Mouse (Mus musculus) forebrain, embryonic 16.5 days (tissue): ENCODE measurements around the gene Pcna. TPM values are rescaled to one million over a fixed set of nuclear protein-coding genes. Genes with fewer than 3 reads are reported as not detected.

ENCODE experiments used
- ATAC-seq: fragments of 200-750 bp; cut with Nextera tagmentation; 2 replicates; pipeline ENCODE4 v1.8.0; 2017; ENCODE audit warnings: mild to moderate bottlenecking, moderate library complexity
- H3K27ac ChIP-seq: fragments of 300-500 bp; sonication (generic); 2 replicates; pipeline ENCODE4 v1.5.1; 2014; ENCODE audit warnings: low read length, control low read depth
- H3K27me3 ChIP-seq: fragments of 300-500 bp; sonication (generic); replicated peaks from 2 replicates; pipeline ENCODE4 v1.6.1; 2014; ENCODE audit warnings: low read length; ENCODE audit not compliant: control insufficient read depth, insufficient read depth
- H3K36me3 ChIP-seq: fragments of 300-500 bp; sonication (generic); 2 replicates; pipeline ENCODE4 v1.6.1; 2014; ENCODE audit not compliant: control insufficient read depth, insufficient read depth
- H3K4me1 ChIP-seq: fragments of 300-500 bp; sonication (generic); replicated peaks from 2 replicates; pipeline ENCODE4 v1.6.1; 2014; ENCODE audit warnings: low read length; ENCODE audit not compliant: control insufficient read depth, insufficient read depth
- H3K4me2 ChIP-seq: fragments of 300-500 bp; sonication (generic); 2 replicates; pipeline ENCODE4 v1.6.1; 2014; ENCODE audit warnings: mild to moderate bottlenecking, low read length, control low read depth
- H3K4me3 ChIP-seq: fragments of 300-500 bp; sonication (generic); replicated peaks from 2 replicates; pipeline ENCODE4 v1.5.1; 2014; ENCODE audit warnings: mild to moderate bottlenecking, low read length, control low read depth
- H3K9ac ChIP-seq: fragments of 300-500 bp; sonication (generic); replicated peaks from 2 replicates; pipeline ENCODE4 v1.6.1; 2014; ENCODE audit warnings: low read depth, low read length, control low read depth
- H3K9me3 ChIP-seq: fragments of 300-500 bp; sonication (generic); 2 replicates; pipeline ENCODE4 v1.6.1; 2016; ENCODE audit warnings: low read length; ENCODE audit not compliant: control insufficient read depth
- whole genome bisulfite sequencing: fragments of 180-500 bp; shearing (Covaris S2); extraction: QIAGEN DNeasy Blood & Tissue Kit; methylation state at CpG from one replicate; pipeline ENCODE4 v1.1.7; 2014; 5-methylcytosine and 5-hydroxymethylcytosine counted together
- polyA plus RNA-seq: library from polyadenylated mRNA; unstranded; fragments of >200 nt; fragmentation: Nextera tagmentation; extraction: Ambion mirVana; gene quantifications from 2 replicates; pipeline ENCODE4 v1.2.1, GENCODE M21; 2015

The Pcna gene
- polyA plus RNA-seq, 1 experiment from 2014 or later, result 164 TPM

DNA sequence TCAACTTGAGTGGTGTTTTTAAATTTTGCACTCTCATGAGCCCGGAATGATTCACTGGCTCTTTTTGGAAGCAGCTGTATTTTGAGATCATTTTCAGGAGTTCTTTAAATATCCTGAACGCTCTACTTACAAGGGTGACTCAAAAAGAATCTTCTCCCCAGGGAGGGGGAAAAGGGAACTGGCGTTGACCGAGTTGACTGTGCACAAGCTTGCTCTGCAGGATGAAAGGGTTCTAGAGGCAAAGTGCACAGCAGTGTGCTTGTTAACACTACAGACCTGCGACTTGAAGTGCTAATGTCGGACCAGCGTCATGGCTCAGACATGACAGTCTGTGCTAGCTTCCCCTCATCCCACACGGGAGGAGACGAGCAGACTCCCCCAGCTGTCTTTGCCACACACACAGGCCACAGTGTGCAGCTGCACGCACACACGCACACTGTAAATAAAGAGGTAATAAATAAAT is 31.5 kb downstream of the Pcna start:
- Histone ChIP-seq H3K36me3 (no peaks in the 10 kb centered on the region), H3K27me3 (no peaks in the 10 kb centered on the region), H3K4me3 (no peak overlapping the region), H3K9ac (no peak overlapping the region), H3K27ac (no peak overlapping the region), H3K4me1 (no peaks in the 10 kb centered on the region), H3K9me3 (no peaks in the 10 kb centered on the region), H3K4me2 (no peak overlapping the region)
- 73% methylated on average over 11 of the region's 11 CpGs for WGBS
- ATAC-seq, result no peak

DNA sequence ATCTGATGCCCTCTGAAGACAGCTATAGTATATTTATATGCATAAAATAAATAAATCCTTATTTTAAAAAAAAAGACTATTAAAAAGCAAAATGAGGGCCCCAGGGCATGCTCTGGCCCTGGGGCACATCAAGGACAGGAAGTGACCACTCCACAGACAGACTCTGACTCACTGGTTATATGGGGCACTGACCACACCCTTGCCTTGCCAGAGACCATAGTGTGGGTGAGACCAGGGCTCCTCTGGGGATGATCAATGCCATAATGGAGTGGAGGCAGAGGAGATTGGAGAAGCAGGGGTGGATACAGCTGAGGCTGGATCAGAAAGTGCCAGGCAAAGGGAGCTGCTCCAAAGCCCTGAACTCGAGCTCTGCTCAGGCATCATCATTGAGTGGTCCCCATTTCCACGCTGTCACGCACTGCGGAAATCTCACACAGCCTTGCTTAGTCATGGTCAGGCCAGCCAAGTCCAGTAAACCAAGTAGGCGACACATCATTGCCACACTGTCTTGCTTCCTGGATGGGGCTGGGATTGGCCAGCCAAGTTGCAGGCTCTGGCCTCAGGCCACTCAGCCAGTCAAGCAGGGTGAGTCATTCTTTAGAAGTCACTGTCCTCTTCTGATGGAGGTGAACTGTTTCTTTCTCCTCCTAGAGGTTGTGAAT is 41.0 kb downstream of the Pcna start:
- Histone ChIP-seq H3K27ac (no peak overlapping the region), H3K4me3 (no peak overlapping the region), H3K4me2 (no peak overlapping the region), H3K27me3 (no peaks in the 10 kb centered on the region), H3K9me3 (no peaks in the 10 kb centered on the region), H3K36me3 (no peaks in the 10 kb centered on the region), H3K4me1 (no peaks in the 10 kb centered on the region), H3K9ac (no peak overlapping the region)
- ATAC-seq, result no peak
- WGBS, result 89% methylated on average over 5 of the region's 5 CpGs

DNA sequence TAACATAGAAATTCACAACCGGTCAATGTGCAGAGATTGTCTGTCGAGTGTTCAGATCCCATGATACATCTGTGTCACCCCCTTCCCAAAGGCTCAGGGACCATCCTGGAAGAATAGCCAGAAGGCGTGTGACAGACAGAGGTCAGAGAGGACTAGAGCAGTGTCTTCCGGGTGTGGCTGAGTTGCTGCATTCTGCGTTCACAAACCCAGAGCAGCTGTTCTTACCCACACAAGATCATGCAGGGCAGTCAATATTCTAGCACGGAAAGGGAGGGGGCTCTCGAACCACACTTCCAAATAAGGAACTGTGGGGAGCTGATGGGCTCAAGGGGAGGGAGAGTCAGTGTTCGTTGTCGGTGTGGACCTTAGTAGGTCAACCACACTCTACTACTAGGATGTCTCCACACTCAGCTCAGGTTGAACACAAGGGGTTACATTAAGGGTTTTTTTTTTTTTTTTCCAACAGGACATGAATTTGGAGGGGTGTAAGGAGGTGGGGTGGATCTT is 42.3 kb downstream of the Pcna start:
- Histone ChIP-seq H3K27me3 (no peaks in the 10 kb centered on the region), H3K36me3 (no peaks in the 10 kb centered on the region), H3K9ac (no peak overlapping the region), H3K27ac (no peak overlapping the region), H3K4me1 (no peaks in the 10 kb centered on the region), H3K4me3 (no peak overlapping the region), H3K4me2 (no peak overlapping the region), H3K9me3 (no peaks in the 10 kb centered on the region)
- WGBS, result 90% methylated on average over 9 of the region's 9 CpGs
- no peak for ATAC-seq

DNA sequence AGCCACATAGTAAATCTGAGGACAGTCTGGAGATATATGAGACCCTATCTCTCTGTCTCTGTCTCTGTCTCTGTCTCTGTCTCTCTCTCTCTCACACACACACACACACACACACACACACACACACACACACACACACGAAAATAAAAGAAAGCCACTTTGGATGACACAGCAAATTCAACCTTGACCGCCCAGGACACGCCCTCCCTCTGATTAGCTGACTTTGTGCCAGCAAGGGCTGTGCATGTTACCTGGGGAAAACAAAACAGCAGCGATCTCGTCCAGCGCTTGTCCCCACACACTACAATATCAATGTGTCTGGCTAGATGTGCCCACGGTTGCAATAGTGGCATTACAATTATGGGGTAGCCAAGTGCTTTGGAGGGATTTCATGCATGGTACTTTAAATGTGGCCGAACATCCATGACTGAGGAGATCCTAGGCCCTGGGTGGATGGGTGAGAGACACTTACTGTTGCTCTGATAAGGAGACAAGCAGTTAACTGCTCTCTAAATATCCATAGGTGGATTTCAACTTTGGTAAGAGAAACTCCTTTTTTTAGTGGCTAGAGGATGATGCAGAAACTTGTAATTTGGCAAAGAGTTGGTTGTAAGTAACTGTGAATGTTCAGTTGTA is 44.8 kb downstream of the Pcna start:
- no peak overlapping the region for H3K4me3 ChIP-seq
- no peaks in the 10 kb centered on the region for H3K36me3 ChIP-seq
- WGBS, result 82% methylated on average over 8 of the region's 8 CpGs
- H3K27me3 ChIP-seq, result no peaks in the 10 kb centered on the region
- H3K9me3 ChIP-seq, result no peaks in the 10 kb centered on the region
- H3K4me2 ChIP-seq, result no peak overlapping the region
- no peak for ATAC-seq
- no peak overlapping the region for H3K27ac ChIP-seq
- no peaks in the 10 kb centered on the region for H3K4me1 ChIP-seq
- H3K9ac ChIP-seq, result no peak overlapping the region

DNA sequence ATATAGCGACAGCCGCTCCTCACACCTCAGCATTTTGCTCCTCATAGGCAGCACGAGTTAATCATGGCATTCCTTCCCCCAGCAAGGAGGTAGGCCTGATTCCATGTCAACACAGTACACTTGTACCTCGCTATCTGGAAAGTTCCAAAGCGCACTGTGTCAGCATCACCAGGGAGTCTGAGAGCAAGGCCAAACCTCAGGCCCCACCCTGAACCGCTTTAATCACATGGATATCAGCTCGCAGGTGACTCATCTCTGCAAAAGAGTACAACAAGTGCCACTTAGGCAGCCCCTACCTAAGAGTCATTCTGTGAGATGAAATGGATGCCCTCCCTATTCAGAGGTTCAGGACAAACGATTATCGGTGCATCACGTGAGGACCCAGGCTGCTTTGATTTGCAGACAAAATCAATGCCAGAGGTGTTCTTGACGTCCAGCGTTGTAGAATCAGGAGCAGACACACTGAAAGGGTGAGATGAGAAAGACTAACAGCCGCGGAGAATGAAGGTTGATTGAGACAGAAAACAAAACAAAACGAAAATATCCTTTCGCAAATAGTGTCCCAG is 46.7 kb downstream of the Pcna start:
- 85% methylated on average over 16 of the region's 16 CpGs for WGBS
- H3K4me2 ChIP-seq, result no peak overlapping the region
- no peaks in the 10 kb centered on the region for H3K36me3 ChIP-seq
- H3K27me3 ChIP-seq, result no peaks in the 10 kb centered on the region
- H3K4me3 ChIP-seq, result no peak overlapping the region
- H3K27ac ChIP-seq, result no peak overlapping the region
- no peak for ATAC-seq
- H3K4me1 ChIP-seq, result no peaks in the 10 kb centered on the region
- no peaks in the 10 kb centered on the region for H3K9me3 ChIP-seq
- H3K9ac ChIP-seq, result no peak overlapping the region

DNA sequence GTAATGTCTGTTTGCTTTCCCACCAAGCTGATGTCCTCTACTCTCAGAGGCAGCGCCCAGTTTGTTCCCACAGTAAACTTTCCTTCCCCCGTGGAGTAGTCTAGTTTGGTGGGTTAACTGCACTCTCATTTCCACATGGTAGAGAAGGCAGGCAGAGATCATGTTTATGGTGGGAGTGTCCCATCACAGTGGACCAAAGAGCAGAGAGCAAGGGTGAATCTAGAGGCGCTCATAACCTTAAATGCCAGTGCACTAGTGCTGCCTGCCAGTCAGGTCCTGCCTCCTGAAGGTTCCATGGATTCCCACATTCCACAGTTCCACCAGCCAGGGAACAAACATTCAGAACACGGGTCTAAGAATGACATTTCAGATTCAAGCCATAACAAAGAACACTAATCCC is 47.6 kb downstream of the Pcna start:
- Histone ChIP-seq H3K4me2 (no peak overlapping the region), H3K4me1 (no peaks in the 10 kb centered on the region), H3K4me3 (no peak overlapping the region), H3K27ac (no peak overlapping the region), H3K27me3 (no peaks in the 10 kb centered on the region), H3K36me3 (no peaks in the 10 kb centered on the region), H3K9me3 (no peaks in the 10 kb centered on the region), H3K9ac (no peak overlapping the region)
- 85% methylated on average over 4 of the region's 4 CpGs for WGBS
- ATAC-seq, result no peak

DNA sequence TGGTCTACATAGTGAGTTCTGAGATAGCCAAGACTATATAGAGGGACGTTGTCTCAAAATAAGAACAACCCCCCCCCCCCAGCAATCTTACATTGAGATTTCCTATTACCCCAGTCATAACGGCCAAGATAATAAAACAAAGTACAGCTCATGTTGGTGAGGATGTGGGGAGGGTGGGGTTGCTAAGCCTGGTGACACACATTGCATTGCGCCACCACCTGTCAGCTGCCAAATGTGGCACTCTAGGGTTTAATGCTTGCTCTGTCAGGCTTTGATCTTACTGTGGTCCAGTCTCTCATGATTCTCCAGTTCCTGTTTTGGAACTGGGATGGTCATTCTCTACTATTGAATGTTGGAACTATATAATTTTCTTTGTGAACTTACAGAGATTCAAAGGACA is 49.3 kb downstream of the Pcna start:
- Histone ChIP-seq H3K9ac (no peak overlapping the region), H3K36me3 (no peaks in the 10 kb centered on the region), H3K9me3 (no peaks in the 10 kb centered on the region), H3K4me2 (no peak overlapping the region), H3K27me3 (no peaks in the 10 kb centered on the region), H3K27ac (no peak overlapping the region), H3K4me3 (no peak overlapping the region), H3K4me1 (no peaks in the 10 kb centered on the region)
- no peak for ATAC-seq
- 74% methylated on average over 3 of the region's 3 CpGs for WGBS

DNA sequence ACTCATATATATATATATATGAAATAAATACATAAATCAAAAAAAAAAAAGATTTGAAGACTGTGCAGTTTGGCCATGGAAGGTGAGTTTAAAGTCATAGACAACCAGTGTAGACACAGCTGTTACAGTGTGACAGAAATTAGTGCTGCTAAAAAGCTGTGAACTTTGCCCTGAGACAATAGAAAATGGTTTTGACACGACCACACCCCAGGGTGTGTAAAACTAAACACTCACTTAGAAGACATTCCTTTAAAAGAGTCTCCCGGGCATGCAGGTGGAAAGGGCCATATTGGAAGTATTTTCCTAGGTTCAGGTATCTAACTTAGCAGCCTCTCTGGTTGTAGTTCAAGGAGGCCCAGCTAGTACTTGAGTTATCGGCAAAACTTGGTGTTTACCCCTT is 49.9 kb downstream of the Pcna start:
- no peak overlapping the region for H3K4me3 ChIP-seq
- no peak overlapping the region for H3K27ac ChIP-seq
- H3K9me3 ChIP-seq, result no peaks in the 10 kb centered on the region
- H3K27me3 ChIP-seq, result no peaks in the 10 kb centered on the region
- H3K4me2 ChIP-seq, result no peak overlapping the region
- ATAC-seq, result no peak
- H3K4me1 ChIP-seq, result no peaks in the 10 kb centered on the region
- 78% methylated on average over 3 of the region's 3 CpGs for WGBS
- H3K36me3 ChIP-seq, result no peaks in the 10 kb centered on the region
- H3K9ac ChIP-seq, result no peak overlapping the region
